Comparison of ENCODE assay signal across 7 mouse cellular contexts in the genomic region with DNA sequence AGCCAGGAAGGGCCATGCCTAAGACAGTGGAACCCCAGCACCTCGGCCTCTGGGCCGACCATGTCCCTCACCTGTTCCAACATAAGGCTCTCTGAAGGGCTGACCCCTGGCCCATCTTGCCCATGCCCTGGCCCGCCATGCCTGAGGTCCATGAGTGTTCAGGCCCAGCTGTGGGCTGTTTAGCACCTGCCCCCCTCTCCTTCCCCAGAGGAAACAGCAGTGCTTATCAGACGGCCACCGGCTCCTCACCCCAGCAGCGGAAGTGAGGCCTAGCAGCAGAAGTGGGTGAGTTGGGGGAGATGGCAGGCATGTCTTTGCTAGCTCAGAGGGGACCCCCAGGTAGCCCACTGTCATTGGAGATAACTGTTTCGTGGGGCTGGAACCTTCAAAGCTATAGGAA. TPM values are rescaled to one million over a fixed set of nuclear protein-coding genes. Genes with fewer than 3 reads are reported as not detected.
DNase-seq lines count a peak whose midpoint lies in the region; ATAC-seq lines count a peak whose summit lies in the region.

No protein-coding gene starts in this region.

- H3K4me2 ChIP-seq in lung, embryonic 15.5 days, result peak overlapping the region; percentile 54
- no peak overlapping the region for H3K4me2 ChIP-seq in embryonic facial prominence, embryonic 14.5 days (ENCODE audit: low read depth, low read length)
- H3K4me2 ChIP-seq in liver, embryonic 13.5 days, result peak overlapping the region; percentile 99

- no peak for ATAC-seq in lung, embryonic 15.5 days (ENCODE audit: borderline replicate concordance, extremely low read depth, low FRiP score, low TSS enrichment)
- no peak for ATAC-seq in embryonic facial prominence, embryonic 14.5 days (ENCODE audit: low read depth)
- ATAC-seq in liver, embryonic 13.5 days (ENCODE audit: low read depth), result peak; percentile 50

- no peak overlapping the region; the same call in 1 of the 2 replicates for H3K27ac ChIP-seq in lung, embryonic 15.5 days
- H3K27ac ChIP-seq in embryonic facial prominence, embryonic 14.5 days (replicated peaks; ENCODE audit: low read depth, low read length), result no peak overlapping the region
- peak overlapping the region; percentile 99 for H3K27ac ChIP-seq in liver, embryonic 13.5 days

- peak overlapping the region; percentile 27; the same call in 1 of the 2 replicates for H3K4me3 ChIP-seq in lung, embryonic 15.5 days
- H3K4me3 ChIP-seq in embryonic facial prominence, embryonic 14.5 days (ENCODE audit: low read depth, low read length), result no peak overlapping the region
- H3K4me3 ChIP-seq in liver, embryonic 13.5 days (replicated peaks), result peak overlapping the region; percentile 75

- no peaks in the 10 kb centered on the region for H3K27me3 ChIP-seq in lung, embryonic 15.5 days
- no peaks in the 10 kb centered on the region for H3K27me3 ChIP-seq in embryonic facial prominence, embryonic 14.5 days (replicated peaks; ENCODE audit: control insufficient read depth, insufficient read depth, low read length)
- no peaks in the 10 kb centered on the region for H3K27me3 ChIP-seq in liver, embryonic 13.5 days

- 0 out of 2 replicates have a peak overlapping the region, but pooled peaks have one; percentile 24 for H3K9ac ChIP-seq in lung, embryonic 15.5 days
- H3K9ac ChIP-seq in embryonic facial prominence, embryonic 14.5 days (ENCODE audit: low read depth, low read length), result peak overlapping the region; percentile 19; the same call in 1 of the 2 replicates
- H3K9ac ChIP-seq in liver, embryonic 13.5 days, result peak overlapping the region; percentile 96

- DNase-seq in lung, postnatal 10 days, result no peak
- DNase-seq in embryonic facial prominence, embryonic 14.5 days (ENCODE audit: low spot score), result no peak
- peak; percentile 65 for DNase-seq in liver, embryonic 13.5 days
- peak; percentile 73 for DNase-seq in thymus, postnatal 0 days (ENCODE audit: low spot score)
- DNase-seq in frontal cortex, postnatal 25 days (ENCODE audit: low spot score in 2 of 2), result no peak
- no peak for DNase-seq in right cerebral cortex, adult 18-20 months

- H3K9me3 ChIP-seq in lung, embryonic 15.5 days, result no peaks in the 10 kb centered on the region
- H3K9me3 ChIP-seq in embryonic facial prominence, embryonic 14.5 days (ENCODE audit: control insufficient read depth, low read length), result no peaks in the 10 kb centered on the region
- H3K9me3 ChIP-seq in liver, embryonic 13.5 days (replicated peaks), result no peaks in the 10 kb centered on the region

- peaks cover 17% of the 10 kb centered on the region for H3K4me1 ChIP-seq in lung, embryonic 15.5 days
- H3K4me1 ChIP-seq in embryonic facial prominence, embryonic 14.5 days (ENCODE audit: control insufficient read depth, insufficient read depth, low read length), result peaks cover 6% of the 10 kb centered on the region; the same call in 1 of the 2 replicates
- H3K4me1 ChIP-seq in liver, embryonic 13.5 days (replicated peaks), result peaks cover 83% of the 10 kb centered on the region

- peaks cover 31% of the 10 kb centered on the region for H3K36me3 ChIP-seq in lung, embryonic 15.5 days
- H3K36me3 ChIP-seq in embryonic facial prominence, embryonic 14.5 days (ENCODE audit: control insufficient read depth, insufficient read depth, low read length), result peaks cover 29% of the 10 kb centered on the region
- peaks cover 54% of the 10 kb centered on the region for H3K36me3 ChIP-seq in liver, embryonic 13.5 days

- WGBS in lung, embryonic 15.5 days, result 52% methylated on average over 7 of the region's 7 CpGs
- 80% methylated on average over 7 of the region's 7 CpGs for WGBS in embryonic facial prominence, embryonic 14.5 days
- 14% methylated on average over 7 of the region's 7 CpGs for WGBS in liver, embryonic 13.5 days (ENCODE audit: insufficient replicate concordance)

RNA-seq across cellular contexts. Expression of gene Unc13d, which starts 0.9 kb away (rescaled TPM):
- polyA plus RNA-seq in lung, embryonic 15.5 days (2015; fragmentation: Nextera tagmentation; extraction: Ambion mirVana), result 4.1 and 6.4 TPM in 2 replicates
- polyA plus RNA-seq in embryonic facial prominence, embryonic 14.5 days (2014; fragmentation: Nextera tagmentation; extraction: Ambion mirVana), result 2.0 and 2.6 TPM in 2 replicates
- 31.6 and 32.7 TPM in 2 replicates for polyA plus RNA-seq in liver, embryonic 13.5 days (2015; fragmentation: Nextera tagmentation; extraction: Ambion mirVana)
- 32.4 and 34.7 TPM in 2 replicates for polyA plus RNA-seq in thymus, postnatal 0 days (2015; fragmentation: Nextera tagmentation; extraction: Ambion mirVana)

RNA-seq across cellular contexts. Expression of gene Wbp2, which starts 10.0 kb away (rescaled TPM):
- polyA plus RNA-seq in lung, embryonic 15.5 days (2015; fragmentation: Nextera tagmentation; extraction: Ambion mirVana), result 58.0 and 67.9 TPM in 2 replicates
- 69.0 and 74.9 TPM in 2 replicates for polyA plus RNA-seq in embryonic facial prominence, embryonic 14.5 days (2014; fragmentation: Nextera tagmentation; extraction: Ambion mirVana)
- polyA plus RNA-seq in liver, embryonic 13.5 days (2015; fragmentation: Nextera tagmentation; extraction: Ambion mirVana), result 58.9 and 81.2 TPM in 2 replicates
- 75.1 and 97.4 TPM in 2 replicates for polyA plus RNA-seq in thymus, postnatal 0 days (2015; fragmentation: Nextera tagmentation; extraction: Ambion mirVana)

RNA-seq across cellular contexts. Expression of gene Unk, which starts 46.7 kb away (rescaled TPM):
- polyA plus RNA-seq in lung, embryonic 15.5 days (2015; fragmentation: Nextera tagmentation; extraction: Ambion mirVana), result 37.0 and 37.7 TPM in 2 replicates
- polyA plus RNA-seq in embryonic facial prominence, embryonic 14.5 days (2014; fragmentation: Nextera tagmentation; extraction: Ambion mirVana), result 25.1 and 30.3 TPM in 2 replicates
- polyA plus RNA-seq in liver, embryonic 13.5 days (2015; fragmentation: Nextera tagmentation; extraction: Ambion mirVana), result 9.8 and 10.7 TPM in 2 replicates
- polyA plus RNA-seq in thymus, postnatal 0 days (2015; fragmentation: Nextera tagmentation; extraction: Ambion mirVana), result 20.5 and 22.9 TPM in 2 replicates

RNA-seq across cellular contexts. Expression of gene H3f3b, which starts 49.1 kb away (rescaled TPM):
- 1,879 and 1,955 TPM in 2 replicates for polyA plus RNA-seq in lung, embryonic 15.5 days (2015; fragmentation: Nextera tagmentation; extraction: Ambion mirVana)
- polyA plus RNA-seq in embryonic facial prominence, embryonic 14.5 days (2014; fragmentation: Nextera tagmentation; extraction: Ambion mirVana), result 1,358 and 1,723 TPM in 2 replicates
- 785 and 880 TPM in 2 replicates for polyA plus RNA-seq in liver, embryonic 13.5 days (2015; fragmentation: Nextera tagmentation; extraction: Ambion mirVana)
- polyA plus RNA-seq in thymus, postnatal 0 days (2015; fragmentation: Nextera tagmentation; extraction: Ambion mirVana), result 2,823 and 2,911 TPM in 2 replicates

RNA-seq across cellular contexts. Expression of gene Trim47, which starts 50.2 kb away (rescaled TPM):
- 24.9 and 25.9 TPM in 2 replicates for polyA plus RNA-seq in lung, embryonic 15.5 days (2015; fragmentation: Nextera tagmentation; extraction: Ambion mirVana)
- 25.6 and 29.0 TPM in 2 replicates for polyA plus RNA-seq in embryonic facial prominence, embryonic 14.5 days (2014; fragmentation: Nextera tagmentation; extraction: Ambion mirVana)
- polyA plus RNA-seq in liver, embryonic 13.5 days (2015; fragmentation: Nextera tagmentation; extraction: Ambion mirVana), result 3.7 and 4.0 TPM in 2 replicates
- polyA plus RNA-seq in thymus, postnatal 0 days (2015; fragmentation: Nextera tagmentation; extraction: Ambion mirVana), result 10.8 and 10.9 TPM in 2 replicates

Comparison
In these comparisons a context has a peak if more than half of its experiments do, and no peak if none do; other contexts are left out.
1. H3K9ac ChIP-seq: peak in every context shown above with its lines; median percentile 96 in liver, embryonic 13.5 days; 24 in lung, embryonic 15.5 days; 19 in embryonic facial prominence, embryonic 14.5 days.
2. DNase-seq: peak in liver, embryonic 13.5 days (single experiment) and thymus, postnatal 0 days (single experiment); none in lung, postnatal 10 days (single experiment), embryonic facial prominence, embryonic 14.5 days (single experiment), frontal cortex, postnatal 25 days (0 of 2) and right cerebral cortex, adult 18-20 months (single experiment).